Mouse (Mus musculus) cerebellum, adult 11 months (tissue): ENCODE results near the gene Hnrnpf.
"Not testable (repeated sequence)": the region's sequence is repeated elsewhere in the genome, so short reads cannot be mapped to it uniquely, and the experiment has no call there.

Experiments
- DNase-seq: peaks from one replicate; pipeline ENCODE4 v3.0.0; 2022

Gene Hnrnpf

GRCm38 (mm10) chr6:117900126-117901080, at the start of gene Hnrnpf:
TSS of gene Hnrnpf (plus strand) at chr6:117900324.
- no peak for DNase-seq

GRCm38 (mm10) chr6:117851747-117852146, 48.4 kb upstream of the Hnrnpf start:
- no peak for DNase-seq

GRCm38 (mm10) chr6:117857990-117858389, 42.1 kb upstream of the Hnrnpf start:
- DNase-seq: no peak

- no peak for DNase-seq
Measured at GRCm38 (mm10) chr6:117861848-117862247, 38.3 kb upstream of the Hnrnpf start, which contains the start of gene Zfp239. TSS of gene Zfp239 (plus strand) at chr6:117862100.

- no peak for DNase-seq
Measured at GRCm38 (mm10) chr6:117862465-117862864, 37.7 kb upstream of the Hnrnpf start.

GRCm38 (mm10) chr6:117862899-117863620, 37.1 kb upstream of the Hnrnpf start:
- DNase-seq: peak; percentile 62

GRCm38 (mm10) chr6:117863751-117864150, 36.4 kb upstream of the Hnrnpf start:
- DNase-seq: no peak

GRCm38 (mm10) chr6:117868187-117868586, 31.9 kb upstream of the Hnrnpf start:
- no peak for DNase-seq

GRCm38 (mm10) chr6:117871034-117871433, 29.1 kb upstream of the Hnrnpf start:
- no peak for DNase-seq

GRCm38 (mm10) chr6:117873450-117873849, 26.7 kb upstream of the Hnrnpf start:
- DNase-seq: not testable (repeated sequence)

GRCm38 (mm10) chr6:117874621-117875281, 25.4 kb upstream of the Hnrnpf start:
- DNase-seq: no peak

- DNase-seq: no peak
Measured at GRCm38 (mm10) chr6:117878700-117879407, 21.3 kb upstream of the Hnrnpf start.

GRCm38 (mm10) chr6:117879408-117880115, 20.6 kb upstream of the Hnrnpf start:
- DNase-seq: peak; percentile 100

GRCm38 (mm10) chr6:117880394-117880838, 19.7 kb upstream of the Hnrnpf start:
- DNase-seq: no peak

- DNase-seq: no peak
Measured at GRCm38 (mm10) chr6:117881229-117881628, 18.9 kb upstream of the Hnrnpf start.

- DNase-seq: no peak
Measured at GRCm38 (mm10) chr6:117881997-117882396, 18.1 kb upstream of the Hnrnpf start.

GRCm38 (mm10) chr6:117885943-117886342, 14.2 kb upstream of the Hnrnpf start:
- DNase-seq: no peak

GRCm38 (mm10) chr6:117888032-117888431, 12.1 kb upstream of the Hnrnpf start:
- DNase-seq: no peak

- no peak for DNase-seq
Measured at GRCm38 (mm10) chr6:117888642-117889096, 11.5 kb upstream of the Hnrnpf start.

GRCm38 (mm10) chr6:117890257-117890656, 9.9 kb upstream of the Hnrnpf start:
- no peak for DNase-seq

- no peak for DNase-seq
Measured at GRCm38 (mm10) chr6:117891369-117892160, 8.6 kb upstream of the Hnrnpf start.
